Mouse (Mus musculus) hindbrain, postnatal 0 days (tissue): ENCODE results near the gene Dlx1. TPM values are rescaled to one million over a fixed set of nuclear protein-coding genes. Genes with fewer than 3 reads are reported as not detected.

Experiments used
- ATAC-seq: fragments of 200-750 bp; cut with Nextera tagmentation; 2 replicates; pipeline ENCODE4 v1.8.0; 2017; ENCODE audit warnings: mild to moderate bottlenecking, moderate TSS enrichment, moderate library complexity
- DNase-seq: peaks from one replicate; pipeline ENCODE4 v3.0.0-alpha.2; 2015; ENCODE audit warnings: low spot score
- H3K27ac ChIP-seq: fragments of 300-500 bp; sonication (generic); 2 replicates; pipeline ENCODE4 v1.5.1; 2014; ENCODE audit warnings: mild to moderate bottlenecking
- H3K27me3 ChIP-seq: fragments of 300-500 bp; sonication (generic); 2 replicates; pipeline ENCODE4 v1.6.1; 2014; ENCODE audit warnings: low read length, mixed read lengths; ENCODE audit not compliant: insufficient read depth
- H3K36me3 ChIP-seq: fragments of 300-500 bp; sonication (generic); 2 replicates; pipeline ENCODE4 v1.6.1; 2014; ENCODE audit warnings: low read length, mixed read lengths; ENCODE audit not compliant: insufficient read depth
- H3K4me1 ChIP-seq: fragments of 300-500 bp; sonication (generic); 2 replicates; pipeline ENCODE4 v1.6.1; 2014; ENCODE audit warnings: antibody characterized with exemption, low read length, mixed read lengths; ENCODE audit not compliant: insufficient read depth
- H3K4me2 ChIP-seq: fragments of 300-500 bp; sonication (generic); 2 replicates; pipeline ENCODE4 v1.6.1; 2014; ENCODE audit warnings: low read depth, mild to moderate bottlenecking, low read length, moderate library complexity, mixed read lengths
- H3K4me3 ChIP-seq: fragments of 300-500 bp; sonication (generic); 2 replicates; pipeline ENCODE4 v1.5.1; 2014; ENCODE audit warnings: low read length
- H3K9ac ChIP-seq: fragments of 300-500 bp; sonication (generic); replicated peaks from 2 replicates; pipeline ENCODE4 v1.6.1; 2014; ENCODE audit warnings: mild to moderate bottlenecking, low read length, moderate library complexity, mixed read lengths
- H3K9me3 ChIP-seq: fragments of 300-500 bp; sonication (generic); 2 replicates; pipeline ENCODE4 v1.6.1; 2016; ENCODE audit warnings: low read length, mixed read lengths
- CTCF ChIP-seq: IDR thresholded peaks from 2 replicates; pipeline ENCODE4 v1.5.1; 2016; ENCODE audit warnings: antibody characterized with exemption, control low read depth, low read depth
- WGBS: fragments of 180-500 bp; shearing (Covaris S2); extraction: QIAGEN DNeasy Blood & Tissue Kit; methylation state at CpG from one replicate; pipeline ENCODE4 v1.1.7; 2014; 5-methylcytosine and 5-hydroxymethylcytosine counted together
- polyA plus RNA-seq: library from polyadenylated mRNA; unstranded; fragments of >200 nt; fragmentation: Nextera tagmentation; extraction: Ambion mirVana; gene quantifications from 2 replicates; pipeline ENCODE4 v1.2.1, GENCODE M21; 2015
- total RNA-seq: library from RNA; depleted of rRNA; stranded (reverse); fragments of >200 nt; gene quantifications from 2 replicates; pipeline ENCODE4 v1.2.3, GENCODE M21; 2014

The Dlx1 gene
- total and polyA plus RNA-seq, 2 experiments from 2014 or later = 3.5 TPM; not detected in 1

DNA sequence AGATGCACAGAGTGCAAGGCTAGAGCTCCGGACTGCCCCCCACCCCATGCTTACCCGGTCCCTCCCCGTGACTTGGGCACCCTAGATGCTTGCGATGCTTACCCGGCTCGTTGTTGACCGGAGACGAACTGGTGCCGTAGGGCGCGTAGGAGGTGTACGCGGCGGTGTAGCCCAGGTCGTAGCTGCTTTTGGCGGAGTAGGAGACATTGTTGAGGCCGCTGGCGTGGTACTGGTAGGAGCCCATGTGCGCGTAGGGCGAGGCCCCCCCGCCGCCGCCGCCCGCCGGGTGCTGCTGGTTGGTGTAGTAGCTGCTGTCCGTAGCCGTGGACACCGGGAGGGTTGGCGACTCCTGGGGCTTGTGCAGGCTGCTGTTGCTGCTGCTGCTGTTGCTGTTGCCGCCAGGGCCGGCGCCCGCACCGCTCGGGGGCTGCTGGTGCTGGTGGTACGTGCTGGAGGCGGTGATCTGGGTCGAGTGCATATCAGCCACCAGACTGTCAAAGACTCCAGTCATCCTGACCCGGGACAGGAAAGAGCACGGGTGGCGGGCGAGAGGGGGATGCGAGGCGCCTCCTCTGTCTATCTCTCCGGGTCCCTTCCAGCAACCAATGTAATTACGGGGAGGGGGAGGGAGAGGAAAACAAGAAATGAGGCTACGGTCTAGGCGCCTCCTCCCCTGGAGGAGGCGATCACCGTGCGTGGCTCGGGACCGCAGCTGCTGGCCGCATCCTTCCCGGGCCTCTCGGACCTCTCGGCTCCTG, 18.1 kb downstream of the Dlx1 start:
- peaks cover 79% of the 10 kb centered on the region for H3K27me3 ChIP-seq
- peaks cover 8% of the 10 kb centered on the region; the same call in 1 of the 2 replicates for H3K4me1 ChIP-seq
- no peak for DNase-seq
- no peak for TF ChIP-seq CTCF
- no peak overlapping the region for H3K27ac ChIP-seq
- no peaks in the 10 kb centered on the region for H3K36me3 ChIP-seq
- WGBS = under 1% methylated on average over 58 of the region's 59 CpGs
- no peaks in the 10 kb centered on the region for H3K9me3 ChIP-seq
- H3K4me2 ChIP-seq = peak overlapping the region; percentile 74
- ATAC-seq = peak; percentile 41
- H3K4me3 ChIP-seq = peak overlapping the region; percentile 36
- H3K9ac ChIP-seq = no peak overlapping the region

- Histone ChIP-seq H3K27me3 (peaks cover 79% of the 10 kb centered on the region), H3K36me3 (no peaks in the 10 kb centered on the region), H3K9me3 (no peaks in the 10 kb centered on the region), H3K4me2 (peak within 1 kb of the TSS; percentile 74), H3K4me3 (peak within 1 kb of the TSS; percentile 36), H3K4me1 (peaks cover 8% of the 10 kb centered on the region; the same call in 1 of the 2 replicates), H3K27ac (no peak within 1 kb of the TSS), H3K9ac (no peak within 1 kb of the TSS)
- ATAC-seq (peak; percentile 36), DNase-seq (peak; percentile 62)
- TF ChIP-seq CTCF = no peak
- WGBS = under 1% methylated on average over 37 of the region's 37 CpGs
These were observed 18.7 kb downstream of the Dlx1 start, which contains the start of gene Dlx2 for GRCm38 (mm10) chr2:71546640-71547071. Gene Dlx2, minus strand, starts transcription at chr2:71546754.

GRCm38 (mm10) chr2:71547829-71548228, 19.9 kb downstream of the Dlx1 start:
- peak; percentile 82 for TF ChIP-seq CTCF

GRCm38 (mm10) chr2:71550330-71550729, 22.4 kb downstream of the Dlx1 start:
- TF ChIP-seq CTCF = no peak
- no peak overlapping the region for H3K4me2 ChIP-seq
- no peak overlapping the region for H3K9ac ChIP-seq
- H3K36me3 ChIP-seq = no peaks in the 10 kb centered on the region
- H3K4me1 ChIP-seq = peaks cover 8% of the 10 kb centered on the region; the same call in 1 of the 2 replicates
- H3K9me3 ChIP-seq = no peaks in the 10 kb centered on the region
- DNase-seq = no peak
- WGBS = 30% methylated on average over 3 of the region's 3 CpGs
- H3K27me3 ChIP-seq = peaks cover 59% of the 10 kb centered on the region
- H3K4me3 ChIP-seq = no peak overlapping the region
- ATAC-seq = no peak
- no peak overlapping the region for H3K27ac ChIP-seq

More at GRCm38 (mm10) chr2:71547829-71548228, 19.9 kb downstream of the Dlx1 start:
- H3K9ac ChIP-seq = no peak overlapping the region
- DNase-seq (peak; percentile 87), ATAC-seq (no peak)
- no peak overlapping the region for H3K27ac ChIP-seq
- no peak overlapping the region for H3K4me3 ChIP-seq
- 8% methylated on average over 8 of the region's 8 CpGs for WGBS
- H3K4me2 ChIP-seq = no peak overlapping the region
- no peaks in the 10 kb centered on the region for H3K36me3 ChIP-seq
- peaks cover 78% of the 10 kb centered on the region for H3K27me3 ChIP-seq
- peaks cover 8% of the 10 kb centered on the region; the same call in 1 of the 2 replicates for H3K4me1 ChIP-seq
- no peaks in the 10 kb centered on the region for H3K9me3 ChIP-seq

DNA sequence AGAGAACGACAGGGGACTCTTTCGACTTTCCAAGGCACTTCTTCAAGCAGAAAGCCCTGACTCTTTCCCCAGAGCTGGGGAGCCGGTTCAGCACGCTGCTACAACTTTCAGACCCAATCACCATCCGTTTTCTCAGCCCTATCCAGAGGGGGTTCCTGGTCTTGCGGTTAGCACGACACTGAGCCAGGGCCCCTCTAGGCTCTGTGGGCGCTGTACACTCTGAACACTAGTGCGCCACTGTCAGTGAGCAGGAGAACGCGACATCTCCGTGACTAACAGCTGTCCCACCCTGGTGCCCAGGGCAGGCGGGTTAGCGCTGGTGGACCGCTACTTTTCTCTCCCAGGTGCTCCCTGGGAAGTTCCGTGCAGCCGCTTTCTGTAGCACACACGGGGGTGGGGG, 23.8 kb downstream of the Dlx1 start:
- Histone ChIP-seq H3K36me3 (no peaks in the 10 kb centered on the region), H3K4me3 (no peak overlapping the region), H3K27me3 (peaks cover 45% of the 10 kb centered on the region), H3K9ac (no peak overlapping the region), H3K4me1 (no peaks in the 10 kb centered on the region), H3K4me2 (no peak overlapping the region), H3K9me3 (no peaks in the 10 kb centered on the region), H3K27ac (no peak overlapping the region)
- 2% methylated on average over 18 of the region's 18 CpGs for WGBS
- DNase-seq = no peak
- ATAC-seq = no peak
- TF ChIP-seq CTCF = no peak

GRCm38 (mm10) chr2:71556071-71556470, 28.2 kb downstream of the Dlx1 start:
- no peak overlapping the region for H3K4me2 ChIP-seq
- H3K9ac ChIP-seq = no peak overlapping the region
- no peak overlapping the region for H3K4me3 ChIP-seq
- no peaks in the 10 kb centered on the region for H3K36me3 ChIP-seq
- no peak for TF ChIP-seq CTCF
- no peak overlapping the region for H3K27ac ChIP-seq
- H3K4me1 ChIP-seq = no peaks in the 10 kb centered on the region
- WGBS = 50% methylated on average over 5 of the region's 5 CpGs
- no peak for ATAC-seq
- H3K9me3 ChIP-seq = no peaks in the 10 kb centered on the region
- no peak for DNase-seq
- H3K27me3 ChIP-seq = peaks cover 15% of the 10 kb centered on the region

DNA sequence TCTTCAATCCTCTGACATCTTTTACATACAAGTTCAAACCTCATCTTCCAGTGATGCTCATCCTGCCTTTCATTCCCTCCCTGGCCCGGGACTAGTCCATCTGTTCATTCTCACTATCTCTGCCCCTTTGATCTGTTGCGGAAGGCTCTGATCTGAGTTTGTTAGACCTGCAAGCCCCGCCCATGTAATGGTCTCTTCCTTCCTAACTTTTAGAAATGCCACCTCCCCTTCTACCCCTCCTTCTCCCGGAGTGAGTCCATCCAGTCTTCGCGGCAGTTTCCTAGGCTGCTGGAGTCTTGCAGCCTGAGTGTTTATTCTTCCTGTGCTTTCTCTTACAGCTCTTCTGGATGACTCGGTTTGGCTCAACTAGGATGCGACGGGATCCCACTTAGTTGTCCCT, 38.6 kb downstream of the Dlx1 start:
- Histone ChIP-seq H3K4me2 (no peak overlapping the region), H3K9ac (no peak overlapping the region), H3K27ac (no peak overlapping the region), H3K4me1 (no peaks in the 10 kb centered on the region), H3K27me3 (no peaks in the 10 kb centered on the region), H3K9me3 (no peaks in the 10 kb centered on the region), H3K4me3 (no peak overlapping the region), H3K36me3 (no peaks in the 10 kb centered on the region)
- WGBS = 83% methylated on average over 9 of the region's 9 CpGs
- no peak for DNase-seq
- no peak for TF ChIP-seq CTCF
- no peak for ATAC-seq
